Mouse (Mus musculus) liver, adult (tissue): ENCODE data around the gene Gm20532.

Experiments used
- GATA4 ChIP-seq: IDR thresholded peaks from 2 replicates; pipeline ENCODE4 v1.6.1; 2014; ENCODE audit warnings: mild to moderate bottlenecking, low read length; ENCODE audit not compliant: insufficient replicate concordance

Gene Gm20532

GRCm38 (mm10) chr2:26583640-26584039, 2.8 kb upstream of the Gm20532 start:
- TF ChIP-seq GATA4: peak; percentile 84; the same call in 1 of the 2 replicates

GRCm38 (mm10) chr2:26585713-26586112, 726 bp upstream of the Gm20532 start:
- TF ChIP-seq GATA4: no peak

- no peak for TF ChIP-seq GATA4
Observed at GRCm38 (mm10) chr2:26587044-26587405, 586 bp downstream of the Gm20532 start.

GRCm38 (mm10) chr2:26588573-26588972, 2.1 kb downstream of the Gm20532 start:
- no peak for TF ChIP-seq GATA4

- no peak for TF ChIP-seq GATA4
Observed at GRCm38 (mm10) chr2:26589284-26589683, 2.8 kb downstream of the Gm20532 start.

- TF ChIP-seq GATA4: no peak
Observed at GRCm38 (mm10) chr2:26590282-26590681, 3.8 kb downstream of the Gm20532 start.

- no peak for TF ChIP-seq GATA4
Observed at GRCm38 (mm10) chr2:26590962-26591361, 4.5 kb downstream of the Gm20532 start.

- no peak for TF ChIP-seq GATA4
Observed at GRCm38 (mm10) chr2:26591416-26591815, 5.0 kb downstream of the Gm20532 start.

- no peak for TF ChIP-seq GATA4
Observed at GRCm38 (mm10) chr2:26593211-26594021, 7.0 kb downstream of the Gm20532 start.

GRCm38 (mm10) chr2:26594022-26594346, 7.5 kb downstream of the Gm20532 start:
- TF ChIP-seq GATA4: no peak

GRCm38 (mm10) chr2:26594461-26594933, 8.1 kb downstream of the Gm20532 start:
- TF ChIP-seq GATA4: no peak

GRCm38 (mm10) chr2:26594934-26595724, 8.7 kb downstream of the Gm20532 start:
- 0 out of 2 replicates have a peak, but pooled peaks have one; percentile 24 for TF ChIP-seq GATA4

- no peak for TF ChIP-seq GATA4
Observed at GRCm38 (mm10) chr2:26595725-26596435, 9.4 kb downstream of the Gm20532 start.

- no peak for TF ChIP-seq GATA4
Observed at GRCm38 (mm10) chr2:26596898-26597297, 10.5 kb downstream of the Gm20532 start.

- TF ChIP-seq GATA4: no peak
Observed at GRCm38 (mm10) chr2:26597810-26598209, 11.4 kb downstream of the Gm20532 start.
